Mouse (Mus musculus): ENCODE measurements at regions not wholly inside any gene's neighbourhood (a gene's known extent, or its start where the extent isn't known, plus 50 kb on each side); places are given as distances from the start of the nearest gene placed in this dataset.

DNA sequence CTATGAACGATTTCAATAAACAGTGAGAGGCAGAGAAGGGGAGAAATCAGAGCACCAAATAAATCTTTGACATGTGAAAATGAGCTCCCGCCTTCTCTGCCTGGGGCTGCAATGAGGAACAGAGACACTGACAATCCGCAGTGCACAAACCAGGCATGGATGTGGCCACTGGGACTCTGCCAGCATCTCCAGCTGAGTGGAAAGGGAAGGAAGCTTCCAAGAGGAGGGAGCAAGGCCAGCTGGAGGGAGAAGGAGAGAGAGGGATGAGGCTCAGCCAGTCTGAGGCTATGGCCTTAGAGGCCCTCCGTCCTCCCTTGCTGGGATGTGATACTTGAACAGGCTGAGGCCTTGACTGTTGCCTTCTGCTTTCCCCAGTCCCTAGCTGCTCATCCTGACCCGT, 159.2 kb downstream of the Utp6 start:
- Histone ChIP-seq H3K4me3 (ENCODE audit: insufficient read depth, low read length) (no peak overlapping the region), H3K4me1 (ENCODE audit: control insufficient read depth, insufficient read depth, low read length) (peaks cover 5% of the 10 kb centered on the region), H3K27ac (ENCODE audit: insufficient read depth, low read length) (no peak overlapping the region; the same call in 1 of the 2 replicates)
- TF ChIP-seq POLR2A (IDR thresholded peaks at IDR 0.05; ENCODE audit: low read depth, low read length) (no peak), CTCF (IDR thresholded peaks at IDR 0.05; ENCODE audit: borderline replicate concordance, insufficient read depth, low read length) (no peak)

DNA sequence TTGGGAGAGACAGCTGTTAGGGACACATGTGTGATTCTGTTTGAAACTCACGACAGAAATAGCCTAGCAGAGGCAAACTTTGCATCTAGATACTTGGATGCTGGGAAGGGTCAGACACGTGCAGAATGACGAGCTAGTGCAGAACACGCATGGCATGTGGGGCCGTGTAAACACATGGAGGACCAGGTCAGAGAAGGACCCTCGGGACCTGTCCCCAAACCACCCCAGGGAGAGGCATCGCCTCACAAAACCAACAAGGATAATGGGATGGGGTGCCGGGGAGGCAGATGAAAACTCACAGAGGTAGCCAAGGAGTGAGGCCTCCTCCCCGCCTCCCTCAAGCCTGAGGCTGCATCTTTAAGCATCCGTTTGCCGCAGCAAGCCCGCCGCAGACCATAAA, 159.6 kb downstream of the Utp6 start:
- Histone ChIP-seq H3K4me1 (ENCODE audit: control insufficient read depth, insufficient read depth, low read length) (peaks cover 5% of the 10 kb centered on the region), H3K4me3 (ENCODE audit: insufficient read depth, low read length) (no peak overlapping the region), H3K27ac (ENCODE audit: insufficient read depth, low read length) (no peak overlapping the region)
- TF ChIP-seq POLR2A (IDR thresholded peaks at IDR 0.05; ENCODE audit: low read depth, low read length) (no peak), CTCF (IDR thresholded peaks at IDR 0.05; ENCODE audit: borderline replicate concordance, insufficient read depth, low read length) (no peak)

DNA sequence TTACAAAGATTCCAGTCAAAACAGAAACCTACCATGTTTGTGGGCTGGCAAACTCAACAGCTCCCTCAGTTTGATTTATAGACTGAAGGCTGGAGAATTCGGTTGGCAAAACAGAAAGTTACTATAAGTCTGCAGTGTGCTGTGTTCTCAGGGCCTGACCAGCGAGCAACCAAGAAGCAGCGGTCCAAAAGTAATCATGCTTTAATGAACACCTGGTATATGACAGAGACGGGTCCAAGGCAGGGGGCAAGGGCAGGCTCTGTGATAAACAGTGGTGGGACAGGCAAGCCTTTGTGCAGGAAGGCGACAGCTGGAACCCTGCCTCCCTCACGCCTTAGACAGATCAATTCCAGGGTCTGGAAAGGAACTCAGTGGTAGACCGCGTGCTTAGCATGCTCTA, 161.9 kb downstream of the Utp6 start:
- Histone ChIP-seq H3K27ac (ENCODE audit: insufficient read depth, low read length) (no peak overlapping the region), H3K4me3 (ENCODE audit: insufficient read depth, low read length) (no peak overlapping the region), H3K4me1 (ENCODE audit: control insufficient read depth, insufficient read depth, low read length) (no peaks in the 10 kb centered on the region)
- TF ChIP-seq POLR2A (IDR thresholded peaks at IDR 0.05; ENCODE audit: low read depth, low read length) (no peak), CTCF (IDR thresholded peaks at IDR 0.05; ENCODE audit: borderline replicate concordance, insufficient read depth, low read length) (no peak)

DNA sequence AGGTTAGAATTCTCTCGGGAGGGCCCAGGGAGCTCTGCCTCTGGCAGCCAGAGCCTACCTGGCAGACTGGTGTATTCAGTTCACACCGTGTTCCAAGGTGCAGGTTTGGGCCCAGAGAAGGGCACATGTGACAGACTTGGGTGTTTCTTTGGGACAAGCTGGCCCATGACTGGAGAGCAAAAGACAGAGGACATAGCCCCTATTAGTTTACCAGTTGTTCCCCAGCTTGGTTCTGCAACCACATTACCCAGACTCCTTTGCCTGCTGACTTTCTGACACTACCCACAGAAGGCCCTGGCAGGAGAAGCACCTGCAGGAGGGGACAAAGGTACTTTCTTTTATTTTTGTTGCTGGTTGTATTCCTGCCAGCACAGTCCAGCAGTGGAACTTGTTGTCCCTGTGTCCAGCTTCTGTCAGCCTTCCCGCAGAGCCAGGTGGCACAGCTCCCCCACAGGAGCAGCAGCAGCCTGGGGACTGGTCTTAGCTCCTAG, 173.9 kb downstream of the Utp6 start:
- H3K27ac ChIP-seq (ENCODE audit: insufficient read depth, low read length), result no peak overlapping the region
- TF ChIP-seq CTCF (IDR thresholded peaks at IDR 0.05; ENCODE audit: borderline replicate concordance, insufficient read depth, low read length) (no peak), POLR2A (IDR thresholded peaks at IDR 0.05; ENCODE audit: low read depth, low read length) (no peak)
- no peaks in the 10 kb centered on the region for H3K4me1 ChIP-seq (ENCODE audit: control insufficient read depth, insufficient read depth, low read length)
- no peak overlapping the region for H3K4me3 ChIP-seq (ENCODE audit: insufficient read depth, low read length)

DNA sequence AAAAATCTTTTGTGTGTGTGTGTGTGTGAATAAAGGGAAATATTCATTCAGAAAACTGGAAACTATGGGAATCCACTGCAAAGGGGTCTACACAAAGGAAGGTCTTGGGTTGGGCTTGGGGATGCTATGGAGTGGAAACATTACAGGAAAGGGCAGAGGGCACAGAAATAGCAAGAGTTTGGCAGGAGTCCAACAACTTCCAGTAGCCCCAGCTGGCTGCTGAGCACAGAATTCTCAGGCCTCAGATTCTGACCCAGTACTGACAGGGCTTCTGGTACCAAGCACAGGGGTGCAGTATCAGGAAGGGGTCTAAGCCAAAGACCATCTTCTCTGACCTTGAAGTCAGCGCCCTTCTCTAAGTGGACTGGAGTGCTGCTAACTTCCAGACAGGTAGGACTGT, 174.4 kb downstream of the Utp6 start:
- Histone ChIP-seq H3K4me3 (ENCODE audit: insufficient read depth, low read length) (no peak overlapping the region), H3K27ac (ENCODE audit: insufficient read depth, low read length) (no peak overlapping the region), H3K4me1 (ENCODE audit: control insufficient read depth, insufficient read depth, low read length) (no peaks in the 10 kb centered on the region)
- TF ChIP-seq POLR2A (IDR thresholded peaks at IDR 0.05; ENCODE audit: low read depth, low read length) (no peak), CTCF (IDR thresholded peaks at IDR 0.05; ENCODE audit: borderline replicate concordance, insufficient read depth, low read length) (no peak)

DNA sequence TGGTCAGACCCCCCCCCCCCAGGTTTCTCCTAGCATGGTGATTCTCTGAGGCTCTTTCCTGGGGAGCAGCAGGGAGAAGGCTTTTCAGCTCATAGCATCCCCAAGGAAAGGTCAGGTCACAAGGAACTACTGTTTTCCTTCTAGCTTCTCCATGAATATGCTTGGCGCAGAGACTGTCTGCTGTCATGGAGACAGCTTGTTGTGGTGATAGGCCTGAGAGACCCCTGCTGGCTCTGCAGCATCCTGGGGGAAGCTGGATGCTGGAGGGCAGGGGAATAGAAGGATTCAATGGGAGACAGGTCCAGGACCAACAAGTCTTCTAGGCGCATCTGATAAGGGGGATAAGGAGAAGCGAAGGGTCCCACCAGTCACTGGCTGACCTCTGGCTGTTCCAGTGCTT, 178.1 kb downstream of the Utp6 start:
- Histone ChIP-seq H3K27ac (ENCODE audit: insufficient read depth, low read length) (no peak overlapping the region), H3K4me3 (ENCODE audit: insufficient read depth, low read length) (no peak overlapping the region), H3K4me1 (ENCODE audit: control insufficient read depth, insufficient read depth, low read length) (peaks cover 6% of the 10 kb centered on the region; the same call in 1 of the 2 replicates)
- no peak for TF ChIP-seq CTCF (IDR thresholded peaks at IDR 0.05; ENCODE audit: borderline replicate concordance, insufficient read depth, low read length)
- no peak for TF ChIP-seq POLR2A (IDR thresholded peaks at IDR 0.05; ENCODE audit: low read depth, low read length)

DNA sequence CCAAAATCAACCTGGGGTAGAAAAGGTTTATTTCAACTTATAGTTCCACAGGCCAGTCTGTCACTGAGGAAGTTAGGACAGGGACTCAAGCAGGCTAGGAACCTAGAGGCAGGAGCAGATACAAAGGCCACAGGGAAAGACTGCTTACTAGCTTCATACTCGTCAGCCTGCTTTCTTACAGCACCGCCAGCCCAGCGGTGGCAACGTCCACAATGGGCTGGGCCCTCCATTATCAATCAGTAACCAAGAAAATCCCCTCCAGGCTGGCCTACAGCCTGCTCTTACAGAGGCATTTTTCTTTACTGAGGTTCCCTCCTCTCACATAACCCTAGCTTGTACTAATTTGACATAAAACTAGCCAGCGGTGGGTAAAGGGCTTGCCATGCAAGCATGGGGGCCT, 180.2 kb downstream of the Utp6 start:
- H3K4me1 ChIP-seq (ENCODE audit: control insufficient read depth, insufficient read depth, low read length), result peaks cover 6% of the 10 kb centered on the region; the same call in 1 of the 2 replicates
- no peak overlapping the region for H3K27ac ChIP-seq (ENCODE audit: insufficient read depth, low read length)
- TF ChIP-seq CTCF (IDR thresholded peaks at IDR 0.05; ENCODE audit: borderline replicate concordance, insufficient read depth, low read length) (no peak), POLR2A (IDR thresholded peaks at IDR 0.05; ENCODE audit: low read depth, low read length) (no peak)
- H3K4me3 ChIP-seq (ENCODE audit: insufficient read depth, low read length), result no peak overlapping the region

DNA sequence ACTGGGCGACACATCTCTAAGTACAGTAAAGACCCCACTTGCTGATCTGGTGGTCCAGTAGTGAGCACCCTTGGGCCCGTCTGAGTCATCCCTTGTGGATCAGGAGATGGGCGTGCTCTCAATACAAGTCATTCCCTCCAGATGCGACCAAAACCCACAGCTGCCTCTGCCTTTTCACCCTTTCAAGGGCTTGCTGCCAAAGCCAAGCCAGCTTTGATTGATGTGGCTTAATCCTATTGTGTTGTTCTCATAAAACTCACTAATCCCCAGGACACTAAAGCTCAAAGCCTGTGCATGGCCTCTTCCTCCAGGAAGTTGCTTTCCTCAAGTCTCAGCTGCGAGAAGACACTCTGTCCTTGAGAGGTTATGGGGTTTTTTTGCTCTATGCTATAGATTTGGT, 182.4 kb downstream of the Utp6 start:
- TF ChIP-seq POLR2A (IDR thresholded peaks at IDR 0.05; ENCODE audit: low read depth, low read length) (no peak), CTCF (IDR thresholded peaks at IDR 0.05; ENCODE audit: borderline replicate concordance, insufficient read depth, low read length) (no peak)

DNA sequence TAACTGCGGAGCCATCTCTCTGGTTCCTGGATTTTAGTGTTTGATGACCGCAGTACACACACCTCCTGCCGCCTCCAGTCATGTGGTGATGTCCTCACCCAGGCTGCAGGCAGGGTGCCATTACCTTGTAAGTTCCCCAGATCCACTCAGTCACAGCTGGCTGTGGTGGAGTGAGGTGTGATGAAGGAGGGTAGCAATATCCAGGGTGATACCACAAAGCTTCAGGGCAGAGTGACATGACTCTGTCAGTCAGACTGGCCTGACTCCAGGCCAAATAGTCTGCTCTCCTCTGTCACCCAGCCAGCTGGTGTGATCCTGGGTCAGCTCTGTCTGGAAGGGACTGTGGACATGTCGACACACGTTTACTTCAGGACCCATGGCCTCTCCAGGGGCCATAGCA, 183.7 kb downstream of the Utp6 start:
- Histone ChIP-seq H3K27ac (ENCODE audit: insufficient read depth, low read length) (no peak overlapping the region), H3K4me1 (ENCODE audit: control insufficient read depth, insufficient read depth, low read length) (peaks cover 7% of the 10 kb centered on the region)
- TF ChIP-seq CTCF (IDR thresholded peaks at IDR 0.05; ENCODE audit: borderline replicate concordance, insufficient read depth, low read length) (no peak), POLR2A (IDR thresholded peaks at IDR 0.05; ENCODE audit: low read depth, low read length) (no peak)

More for the DNA sequence above, 182.4 kb downstream of the Utp6 start:
- H3K4me3 ChIP-seq (ENCODE audit: insufficient read depth, low read length), result no peak overlapping the region
- H3K27ac ChIP-seq (ENCODE audit: insufficient read depth, low read length), result no peak overlapping the region
- peaks cover 6% of the 10 kb centered on the region; the same call in 1 of the 2 replicates for H3K4me1 ChIP-seq (ENCODE audit: control insufficient read depth, insufficient read depth, low read length)

DNA sequence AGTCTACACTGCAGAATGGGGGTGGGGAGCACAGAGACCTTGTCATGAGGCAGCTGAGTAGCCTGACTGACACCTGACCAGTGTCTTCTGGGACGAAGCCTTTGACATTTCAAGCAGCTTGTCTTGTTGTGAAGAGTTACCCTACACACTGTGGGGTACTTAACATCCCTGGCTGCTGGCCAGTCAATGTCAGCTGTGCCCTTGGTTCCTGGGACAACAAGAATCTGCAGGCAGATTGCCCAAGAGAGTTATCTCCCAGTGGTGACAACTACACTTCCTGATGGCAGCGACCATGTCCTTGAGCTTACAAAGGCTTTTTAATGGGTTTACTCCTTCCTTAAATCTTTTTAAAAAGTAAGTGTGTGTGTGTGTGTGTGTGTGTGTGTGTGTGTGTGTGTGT, 184.2 kb downstream of the Utp6 start:
- Histone ChIP-seq H3K27ac (ENCODE audit: insufficient read depth, low read length) (no peak overlapping the region), H3K4me3 (ENCODE audit: insufficient read depth, low read length) (no peak overlapping the region), H3K4me1 (ENCODE audit: control insufficient read depth, insufficient read depth, low read length) (peaks cover 7% of the 10 kb centered on the region)
- no peak for TF ChIP-seq POLR2A (IDR thresholded peaks at IDR 0.05; ENCODE audit: low read depth, low read length)
- TF ChIP-seq CTCF (IDR thresholded peaks at IDR 0.05; ENCODE audit: borderline replicate concordance, insufficient read depth, low read length), result no peak

More for the DNA sequence above, 183.7 kb downstream of the Utp6 start:
- H3K4me3 ChIP-seq (ENCODE audit: insufficient read depth, low read length), result no peak overlapping the region

DNA sequence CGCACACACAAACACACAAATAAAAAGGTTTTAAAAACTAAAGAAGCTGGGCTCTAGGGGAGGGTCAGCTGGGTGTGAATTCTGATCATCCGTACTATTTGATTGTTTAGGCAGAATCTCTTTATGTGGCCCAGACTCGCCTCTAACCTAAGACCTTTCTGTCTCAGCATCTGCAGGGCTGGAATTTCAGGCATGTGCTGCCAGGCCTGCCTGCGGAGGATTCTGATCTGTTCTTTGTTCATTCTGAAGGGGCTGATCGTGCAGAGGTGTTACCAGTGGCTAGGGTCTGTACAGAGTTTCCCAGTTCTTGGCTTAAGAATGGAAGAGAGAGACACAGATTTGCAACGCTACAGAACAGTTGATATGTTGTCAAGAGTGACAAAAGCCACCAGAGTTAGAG, 185.6 kb downstream of the Rab11fip4 start:
- TF ChIP-seq POLR2A (IDR thresholded peaks at IDR 0.05; ENCODE audit: low read depth, low read length) (no peak), CTCF (IDR thresholded peaks at IDR 0.05; ENCODE audit: borderline replicate concordance, insufficient read depth, low read length) (no peak)
- H3K27ac ChIP-seq (ENCODE audit: insufficient read depth, low read length), result no peak overlapping the region
- H3K4me1 ChIP-seq (ENCODE audit: control insufficient read depth, insufficient read depth, low read length), result peaks cover 7% of the 10 kb centered on the region
- no peak overlapping the region for H3K4me3 ChIP-seq (ENCODE audit: insufficient read depth, low read length)

All from embryonic fibroblast, embryonic 13.5 days (primary cell).